Mouse (Mus musculus) cerebellum, adult 11 months (tissue): ENCODE data around the gene Crybb1.

Experiments used
- DNase-seq: peaks from one replicate; pipeline ENCODE4 v3.0.0; 2022

Crybb1 gene

GRCm38 (mm10) chr5:112237866-112238570, 17.6 kb upstream of the Crybb1 start:
- DNase-seq = no peak

DNA sequence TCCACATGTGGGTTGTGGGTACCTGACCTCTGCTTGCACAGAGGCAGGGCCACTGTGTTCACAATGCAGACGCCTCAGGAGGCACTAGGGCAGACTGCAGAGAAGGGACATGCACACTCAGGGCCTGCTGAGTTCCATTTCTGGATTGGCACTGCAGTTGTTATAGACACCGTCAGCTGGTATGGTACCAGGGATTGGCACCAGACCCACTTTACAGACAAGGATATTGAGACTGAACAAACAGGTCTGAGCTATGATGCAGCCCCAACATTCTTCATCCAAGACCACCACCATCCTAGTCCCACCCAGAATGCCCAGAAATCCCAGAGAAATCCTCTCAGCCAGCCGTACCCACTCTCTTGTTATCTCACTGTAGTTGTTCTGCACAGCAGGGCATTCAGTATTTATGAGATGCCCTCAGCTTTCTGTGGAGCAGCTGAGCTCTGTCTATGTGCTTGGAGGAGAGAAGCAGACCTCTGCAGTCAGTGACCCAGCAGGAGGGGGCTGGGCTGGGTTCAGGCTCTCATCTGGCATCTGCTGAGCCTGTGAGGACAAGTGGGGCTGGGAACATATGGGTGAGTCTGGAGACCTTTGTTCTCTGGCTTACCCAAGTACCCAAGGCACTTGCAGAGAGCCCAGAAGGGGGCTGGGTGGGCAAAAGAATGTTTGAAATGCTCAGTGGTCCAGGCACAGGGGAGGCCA, 16.7 kb upstream of the Crybb1 start:
- DNase-seq = no peak

DNA sequence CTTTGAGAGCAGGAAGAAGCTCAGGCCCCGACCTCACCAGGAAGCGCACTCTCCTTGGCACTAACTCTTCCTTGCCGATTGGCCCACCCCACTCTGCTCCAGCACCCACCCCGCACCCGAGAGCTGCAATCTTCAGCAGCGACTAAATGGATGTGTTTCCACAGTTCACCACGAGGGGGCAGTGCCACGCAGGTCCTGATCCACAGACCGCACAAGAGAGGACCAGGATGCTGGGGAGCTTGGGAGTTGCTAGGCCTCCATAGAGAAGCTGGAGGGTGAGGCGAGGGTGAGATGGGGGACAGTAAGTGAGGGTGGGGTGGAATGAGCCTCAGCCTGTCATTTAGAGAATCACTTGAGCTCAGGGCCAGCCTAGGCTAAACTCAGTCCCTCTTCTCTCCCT, 14.9 kb upstream of the Crybb1 start:
- peak; percentile 85 for DNase-seq

GRCm38 (mm10) chr5:112241849-112242248, 13.8 kb upstream of the Crybb1 start:
- no peak for DNase-seq

- DNase-seq = no peak
Observed at GRCm38 (mm10) chr5:112242361-112242778, 13.2 kb upstream of the Crybb1 start.

DNA sequence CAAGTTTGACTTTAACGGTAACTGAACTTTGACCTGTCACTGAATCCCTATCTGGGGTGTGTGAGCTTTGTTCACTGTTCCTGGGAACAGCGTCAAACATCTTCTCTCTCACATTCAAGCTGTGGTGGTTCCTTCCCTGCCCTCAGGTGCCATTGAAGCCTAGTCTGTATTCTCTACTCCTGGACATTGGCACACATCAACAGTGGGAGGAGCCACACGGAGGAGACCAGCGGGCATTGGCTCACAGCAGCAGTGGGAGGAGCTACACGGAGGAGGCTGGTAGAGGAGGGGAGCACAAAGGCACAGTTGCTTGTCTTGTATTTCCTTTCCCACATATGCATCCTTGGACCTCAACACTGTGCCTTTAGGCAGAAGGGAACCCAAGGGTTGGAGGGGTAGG, 12.6 kb upstream of the Crybb1 start:
- no peak for DNase-seq

DNA sequence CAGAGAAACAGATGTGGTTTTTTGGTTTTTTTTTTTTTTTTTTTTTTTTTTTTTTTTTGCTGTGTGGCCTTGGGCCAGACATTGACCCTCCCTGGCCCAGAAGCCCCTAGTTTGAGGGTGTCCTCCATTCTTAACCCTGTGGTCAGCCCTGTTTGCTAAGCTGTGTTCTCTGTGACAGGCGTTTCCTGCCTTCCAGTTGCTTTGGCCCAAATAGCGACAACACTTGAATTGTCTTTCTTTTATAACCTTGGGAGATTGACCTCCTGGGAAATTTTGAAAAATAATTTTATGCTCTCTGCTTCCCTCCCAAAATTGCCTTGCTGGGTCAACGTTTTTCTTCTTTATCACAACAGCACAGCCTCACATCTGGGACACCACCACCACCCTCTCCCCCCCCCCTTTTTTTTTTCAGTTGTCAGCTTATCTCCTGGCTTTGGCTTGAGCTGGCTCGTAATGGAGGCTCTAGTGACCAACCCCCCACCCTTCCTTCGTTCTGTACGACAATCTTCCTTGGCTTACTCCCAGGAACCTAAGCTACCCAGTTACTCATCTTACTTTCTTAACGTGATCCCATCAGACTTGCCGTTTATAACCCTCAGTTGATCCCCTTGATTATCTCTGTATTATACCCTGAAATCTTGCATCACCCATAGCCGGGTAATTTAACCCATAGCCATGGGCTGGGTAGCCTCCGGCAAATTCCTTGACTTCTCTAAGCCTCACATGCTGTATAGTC, 11.9 kb upstream of the Crybb1 start:
- no peak for DNase-seq

DNA sequence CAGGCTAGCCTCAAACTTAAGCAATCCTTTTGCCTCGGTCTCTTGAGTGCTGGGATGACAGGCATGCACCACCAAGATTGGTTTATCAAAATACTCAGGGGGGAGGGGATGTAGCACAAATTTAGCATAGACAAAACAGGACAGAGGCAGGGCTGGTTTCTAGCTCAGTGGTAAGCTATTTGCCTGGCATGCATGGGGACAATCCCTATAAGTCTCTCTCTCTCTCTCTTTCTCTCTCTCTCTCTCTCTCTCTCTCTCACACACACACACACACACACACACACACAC, 11.4 kb upstream of the Crybb1 start:
- no peak for DNase-seq

DNA sequence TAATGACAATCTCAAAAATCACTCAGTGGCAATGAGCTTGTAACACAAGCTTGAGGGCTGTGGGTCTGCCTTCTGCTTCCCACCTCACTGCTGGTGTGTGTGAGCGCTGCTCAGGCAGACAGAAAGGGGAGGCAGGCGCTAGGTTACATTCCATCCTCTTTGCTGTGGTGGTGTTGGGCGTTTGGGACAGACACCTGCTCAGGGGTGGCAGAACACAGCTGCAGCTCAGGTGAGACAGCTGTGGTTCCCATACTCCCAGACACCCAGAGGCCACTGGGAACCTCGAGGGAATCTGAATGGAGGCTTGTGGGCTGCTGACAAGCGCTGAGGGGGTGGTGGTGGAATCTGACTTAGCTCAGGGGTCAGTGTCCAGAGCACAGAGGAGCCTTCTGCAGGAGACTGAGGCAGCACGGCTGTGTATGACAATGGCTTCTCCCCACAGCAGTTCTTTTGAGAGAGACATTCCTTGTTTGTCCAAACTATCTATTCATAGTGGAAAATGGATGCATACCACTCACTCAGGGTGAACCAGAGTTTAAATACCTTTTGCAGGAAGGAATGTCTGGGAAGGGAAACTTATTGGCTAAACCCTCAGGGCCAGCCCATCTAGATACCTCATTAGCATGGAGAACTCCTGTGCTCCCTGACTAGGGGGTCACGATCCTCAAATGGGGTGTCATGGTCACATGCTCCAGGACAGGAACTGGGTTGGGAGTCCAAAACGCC, 10.6 kb upstream of the Crybb1 start:
- DNase-seq = no peak

- no peak for DNase-seq
Observed at GRCm38 (mm10) chr5:112247399-112247798, 8.2 kb upstream of the Crybb1 start.

GRCm38 (mm10) chr5:112249106-112249505, 6.5 kb upstream of the Crybb1 start:
- no peak for DNase-seq

DNA sequence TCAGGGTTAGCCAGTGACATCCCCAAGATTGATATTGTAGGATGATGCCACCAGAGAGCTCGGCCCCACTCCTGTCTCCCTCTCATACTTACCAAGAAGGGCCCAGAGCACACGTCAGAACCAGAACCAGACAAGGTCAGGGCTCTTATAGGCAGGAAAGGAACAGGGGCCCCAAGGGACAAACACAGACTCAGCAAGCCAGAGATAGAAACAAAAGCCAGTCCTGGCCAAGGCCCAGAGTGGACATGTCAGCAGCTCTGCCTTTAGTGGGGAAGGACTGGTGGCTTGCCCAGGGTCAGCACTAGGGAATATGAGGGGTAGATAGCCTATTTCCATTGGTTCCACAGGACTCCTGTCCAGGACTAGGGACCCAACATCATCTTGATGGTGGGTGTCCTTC, 3.2 kb upstream of the Crybb1 start, which contains the start of gene Cryba4:
Gene Cryba4 (minus strand): TSS at position 119 of the 400 bp plus-strand sequence.
- no peak for DNase-seq

- DNase-seq = no peak
Observed at GRCm38 (mm10) chr5:112253169-112253568, 2.4 kb upstream of the Crybb1 start.

GRCm38 (mm10) chr5:112254282-112254806, 1.3 kb upstream of the Crybb1 start:
- peak; percentile 62 for DNase-seq

DNA sequence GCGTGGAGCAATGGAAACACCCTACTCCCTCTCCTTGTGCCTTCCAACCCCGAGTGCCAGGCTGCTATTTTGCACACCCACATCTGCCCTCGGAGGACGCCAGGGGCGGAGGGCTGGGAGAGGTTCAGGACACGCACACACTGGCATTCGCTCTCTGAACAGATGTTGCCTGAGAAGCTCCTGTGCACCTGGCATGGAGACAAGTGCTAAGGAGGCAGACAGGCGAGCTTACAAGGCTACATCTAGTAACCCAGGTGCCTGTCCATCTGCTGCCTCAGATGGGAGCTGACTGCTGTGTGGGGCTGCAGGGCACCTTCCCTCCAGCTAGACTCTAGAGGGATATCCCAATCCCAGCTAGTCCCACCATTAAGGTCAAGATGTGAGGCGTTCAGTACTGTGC, 842 bp downstream of the Crybb1 start:
- DNase-seq = no peak

GRCm38 (mm10) chr5:112257896-112258295, 2.3 kb downstream of the Crybb1 start:
- no peak for DNase-seq

GRCm38 (mm10) chr5:112259862-112260650, 4.4 kb downstream of the Crybb1 start:
- DNase-seq = no peak

DNA sequence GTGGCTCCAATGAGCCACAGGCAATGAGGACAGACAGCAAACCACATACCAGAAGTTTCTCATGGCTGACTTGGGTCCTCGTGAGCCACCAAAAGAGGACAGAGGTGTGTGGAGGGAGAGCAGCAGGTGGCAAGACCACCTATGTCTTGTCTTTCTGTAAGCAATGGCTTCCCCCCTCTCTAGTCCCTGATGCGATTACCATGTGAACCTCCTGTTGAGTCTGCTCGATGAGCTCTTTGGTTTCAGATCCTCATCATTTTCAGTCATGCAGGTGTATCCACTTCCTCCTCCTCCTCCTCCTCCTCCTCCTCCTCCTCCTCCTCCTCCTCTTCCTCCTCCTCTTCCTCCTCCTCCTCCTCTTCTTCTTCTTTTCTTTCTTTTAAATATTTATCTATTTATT, 5.2 kb downstream of the Crybb1 start:
- no peak for DNase-seq

- no peak for DNase-seq
Observed at GRCm38 (mm10) chr5:112264099-112264498, 8.5 kb downstream of the Crybb1 start.

DNA sequence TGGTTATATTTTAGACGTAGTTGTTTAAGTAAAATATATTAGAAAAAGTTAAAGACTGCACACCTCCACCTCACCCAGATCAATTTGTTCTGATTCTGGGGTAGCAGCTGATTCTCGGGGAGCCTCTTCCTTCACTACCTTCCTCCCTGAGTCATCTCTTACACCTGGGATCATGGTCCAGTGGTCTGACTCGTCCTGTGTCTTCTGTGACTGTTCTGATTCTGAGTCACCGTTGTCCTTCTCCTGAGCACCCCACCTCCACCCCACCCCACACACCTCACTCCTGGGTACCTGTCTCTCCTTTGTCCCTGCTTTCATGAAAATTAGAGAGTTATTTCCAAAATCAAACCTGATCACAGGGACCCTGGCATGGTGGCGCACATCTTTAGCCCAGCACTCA, 9.5 kb downstream of the Crybb1 start:
- no peak for DNase-seq

DNA sequence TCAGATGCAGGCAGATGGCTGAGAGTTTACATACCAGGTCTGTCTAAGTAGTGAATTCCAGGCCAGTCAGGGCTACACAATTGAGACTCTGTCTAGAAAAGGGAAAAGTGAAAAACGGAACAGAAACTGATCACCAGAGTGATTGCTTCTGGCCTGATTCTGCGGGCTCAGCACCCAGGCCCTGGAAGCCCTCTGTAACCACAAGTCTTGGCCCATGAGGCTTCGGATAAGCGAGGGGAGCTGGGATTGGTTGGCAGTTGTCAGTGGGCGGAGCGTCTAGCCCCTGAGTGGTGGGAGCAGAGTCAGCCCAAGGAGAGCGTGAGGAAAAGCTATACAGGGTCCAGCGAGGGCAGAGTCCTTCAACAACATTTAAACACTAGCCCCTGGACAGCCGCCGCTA, 9.9 kb downstream of the Crybb1 start:
- DNase-seq = no peak
